Mouse (Mus musculus) C2C12 (cell line): ENCODE results near the gene Uqcc1. TPM values are rescaled to one million over a fixed set of nuclear protein-coding genes. Genes with fewer than 3 reads are reported as not detected.

ENCODE experiments used
- H3K27me3 ChIP-seq: one replicate; pipeline ENCODE4 v1.6.1; 2011; ENCODE audit not compliant: control insufficient read depth, insufficient read depth, insufficient read length
- H3K36me3 ChIP-seq: one replicate; pipeline ENCODE4 v1.6.1; 2011; ENCODE audit not compliant: control insufficient read depth, insufficient read depth
- H3K4me3 ChIP-seq: one replicate; pipeline ENCODE4 v1.5.1; 2011; ENCODE audit warnings: mild to moderate bottlenecking, control low read depth; ENCODE audit not compliant: poor library complexity, insufficient read depth, severe bottlenecking
- H3K79me2 ChIP-seq: one replicate; pipeline ENCODE4 v1.6.1; 2011; ENCODE audit not compliant: control insufficient read depth, insufficient read depth
- H3K79me3 ChIP-seq: one replicate; pipeline ENCODE4 v1.6.1; 2011; ENCODE audit warnings: low read depth, control low read depth
- H3ac ChIP-seq: one replicate; pipeline ENCODE3; 2011; ENCODE audit warnings: low read depth; ENCODE audit not compliant: control insufficient read depth, insufficient read length
- CEBPB ChIP-seq: IDR thresholded peaks from one replicate; pipeline ENCODE4 v1.6.1; 2011; ENCODE audit warnings: low read depth, mild to moderate bottlenecking, control low read depth, moderate library complexity
- CTCF ChIP-seq: IDR thresholded peaks from one replicate; pipeline ENCODE4 v1.5.1; 2011; ENCODE audit not compliant: control insufficient read depth, insufficient read depth, insufficient read length
- FOSL1 ChIP-seq: IDR thresholded peaks from one replicate; pipeline ENCODE4 v1.8.0; 2011; ENCODE audit warnings: mild to moderate bottlenecking, low read length; ENCODE audit not compliant: poor library complexity, insufficient read depth, severe bottlenecking
- MAX ChIP-seq: IDR thresholded peaks from one replicate; pipeline ENCODE4 v1.6.1; 2011; ENCODE audit warnings: mild to moderate bottlenecking, control low read depth
- MYOD1 ChIP-seq: IDR thresholded peaks from one replicate; pipeline ENCODE4 v1.6.1; 2011; ENCODE audit warnings: low read depth; ENCODE audit not compliant: control insufficient read depth, insufficient read length
- MYOG ChIP-seq: IDR thresholded peaks from one replicate; pipeline ENCODE4 v1.6.1; 2011; ENCODE audit not compliant: control insufficient read depth, insufficient read length; ENCODE audit errors: extremely low read depth
- USF1 ChIP-seq: IDR thresholded peaks from one replicate; pipeline ENCODE4 v1.6.1; 2011; ENCODE audit warnings: low read depth, mild to moderate bottlenecking, control low read depth, moderate library complexity
- polyA plus RNA-seq: library from polyadenylated mRNA; unstranded; fragments of >200 nt; fragmentation: generic; extraction: Trizol; gene quantifications from one replicate; pipeline ENCODE4 v1.2.1, GENCODE M21; 2012; ENCODE audit warnings: missing spikeins

Gene Uqcc1
- polyA plus RNA-seq, 1 experiment: 47.6 TPM

DNA sequence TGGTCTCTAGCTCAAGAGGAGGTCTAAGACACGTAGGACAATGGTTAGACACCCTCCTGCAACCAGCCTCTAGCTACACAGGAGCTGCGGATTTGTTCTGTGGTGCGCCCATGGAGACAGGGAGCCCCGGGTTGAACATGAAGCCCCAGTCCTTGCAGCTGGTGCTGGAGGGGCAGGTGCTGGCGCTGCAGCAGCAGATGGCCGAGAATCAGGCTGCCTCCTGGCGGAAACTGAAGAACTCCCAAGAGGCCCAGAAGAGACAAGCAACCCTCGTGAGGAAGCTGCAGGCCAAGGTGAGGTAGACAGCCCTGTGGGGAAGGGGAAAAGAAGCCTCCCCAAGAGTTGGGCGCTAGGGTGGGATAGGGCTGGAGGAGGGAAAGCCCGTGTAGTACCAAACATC is 31.8 kb upstream of the Uqcc1 start:
- peaks cover 33% of the 10 kb centered on the region for H3K79me3 ChIP-seq
- no peak overlapping the region for H3ac ChIP-seq
- peaks cover 52% of the 10 kb centered on the region for H3K36me3 ChIP-seq
- H3K79me2 ChIP-seq: peaks cover 38% of the 10 kb centered on the region
- H3K27me3 ChIP-seq: no peaks in the 10 kb centered on the region
- no peak overlapping the region for H3K4me3 ChIP-seq
- TF ChIP-seq CEBPB (no peak), MAX (no peak), CTCF (no peak)

DNA sequence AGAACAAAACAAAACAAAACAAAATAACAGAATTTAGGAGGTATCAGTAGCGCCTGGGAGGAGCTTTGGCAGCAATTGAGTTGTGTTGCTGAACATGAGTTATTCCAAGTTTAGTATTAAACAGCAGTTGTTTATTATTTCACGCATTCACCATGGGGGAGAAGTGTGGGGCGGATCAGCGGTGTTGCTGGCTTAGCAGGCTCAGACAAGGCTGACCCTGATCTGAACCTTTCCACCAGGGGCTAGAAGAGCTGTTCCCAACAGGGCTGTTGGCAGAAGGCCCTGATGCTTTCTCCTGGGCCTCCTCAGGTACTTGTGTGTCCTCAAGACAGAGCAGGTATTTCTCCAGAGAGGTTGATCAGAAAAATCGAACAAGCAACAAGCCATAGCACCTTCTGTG is 29.9 kb upstream of the Uqcc1 start:
- Histone ChIP-seq H3K27me3 (no peaks in the 10 kb centered on the region), H3ac (no peak overlapping the region), H3K36me3 (peaks cover 38% of the 10 kb centered on the region), H3K4me3 (no peak overlapping the region), H3K79me2 (peaks cover 43% of the 10 kb centered on the region), H3K79me3 (peaks cover 36% of the 10 kb centered on the region)
- no peak for TF ChIP-seq MAX
- no peak for TF ChIP-seq CEBPB
- no peak for TF ChIP-seq MYOD1
- no peak for TF ChIP-seq MYOG
- TF ChIP-seq CTCF: no peak
- no peak for TF ChIP-seq FOSL1
- no peak for TF ChIP-seq USF1

DNA sequence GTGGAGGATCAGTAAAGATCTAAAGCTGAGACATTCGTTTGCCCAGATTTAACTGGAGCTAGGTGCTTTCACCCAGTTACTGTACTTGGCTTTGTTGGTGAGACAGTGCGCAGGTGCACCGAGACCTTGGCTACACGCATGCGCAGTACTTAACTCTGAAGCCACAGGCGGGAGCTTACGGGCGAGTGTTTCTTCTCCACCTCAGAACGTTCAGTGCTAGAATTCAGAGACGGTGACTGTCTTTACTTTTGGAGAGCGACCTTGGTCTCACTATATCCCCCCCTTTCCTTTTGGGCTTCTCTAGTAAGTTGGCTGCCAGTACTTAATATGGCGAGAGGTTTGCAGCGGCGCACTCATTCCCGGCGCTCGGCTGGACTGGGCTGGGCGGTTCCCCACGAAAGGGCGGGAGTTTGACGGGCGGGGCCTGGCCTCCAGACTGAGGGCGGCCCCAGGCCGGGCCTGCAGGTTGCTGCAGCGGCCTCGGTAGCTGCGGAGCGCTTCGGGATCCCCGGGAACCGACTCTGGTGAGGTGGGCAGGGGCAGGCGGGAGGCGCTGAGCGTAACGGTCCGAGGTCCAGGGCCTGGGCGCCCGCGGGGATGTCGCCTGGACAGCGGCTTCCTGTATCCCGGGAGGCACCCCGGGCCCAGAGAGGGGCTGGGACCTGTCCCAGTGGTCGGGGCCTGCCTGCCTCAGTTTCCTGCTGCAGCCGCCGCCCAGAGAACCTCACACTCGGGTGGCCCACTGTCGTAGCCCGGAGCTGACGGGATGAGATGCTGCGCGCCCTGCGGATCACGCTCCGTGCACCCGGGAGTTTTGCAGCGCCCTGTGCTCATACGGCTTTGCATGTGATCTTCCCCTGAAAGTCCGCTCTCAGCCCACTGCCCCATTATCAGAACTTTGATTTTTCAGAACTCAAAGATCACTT is 26.3 kb upstream of the Uqcc1 start, which contains the start of gene Cep250:
Gene Cep250, plus strand, starts transcription at position 325 of the 926 bp plus-strand sequence.
- peak within 1 kb of the TSS; percentile 94 for H3K4me3 ChIP-seq
- H3K79me3 ChIP-seq: peaks cover 36% of the 10 kb centered on the region
- peak within 1 kb of the TSS; percentile 72 for H3ac ChIP-seq
- peaks cover 3% of the 10 kb centered on the region for H3K36me3 ChIP-seq
- peaks cover 43% of the 10 kb centered on the region for H3K79me2 ChIP-seq
- no peak for TF ChIP-seq MYOG
- H3K27me3 ChIP-seq: no peaks in the 10 kb centered on the region

DNA sequence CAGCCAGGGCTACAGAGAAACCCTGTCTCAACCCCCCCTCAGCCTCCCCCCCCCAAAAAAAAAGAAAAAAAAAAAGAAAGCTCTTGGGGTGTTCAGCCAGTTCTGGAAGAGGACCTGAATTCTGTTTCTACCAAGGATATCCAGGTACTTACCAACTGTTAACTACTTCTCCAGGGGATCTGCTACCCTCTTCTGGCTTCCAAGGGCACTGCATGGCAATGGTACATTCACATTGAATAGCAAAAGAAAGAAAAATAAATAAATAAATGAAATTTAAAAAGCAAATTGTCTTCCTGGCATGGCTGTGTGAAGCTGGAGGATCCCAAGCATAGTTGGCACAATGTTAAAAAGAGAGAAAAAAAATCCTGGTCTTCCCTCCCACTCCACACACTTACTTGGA is 21.9 kb upstream of the Uqcc1 start:
- peaks cover 5% of the 10 kb centered on the region for H3K79me3 ChIP-seq
- H3K4me3 ChIP-seq: no peak overlapping the region
- H3K79me2 ChIP-seq: peaks cover 7% of the 10 kb centered on the region
- no peaks in the 10 kb centered on the region for H3K27me3 ChIP-seq
- TF ChIP-seq MYOG: no peak
- no peak for TF ChIP-seq MYOD1
- no peak for TF ChIP-seq MAX
- TF ChIP-seq USF1: no peak
- TF ChIP-seq CEBPB: no peak
- no peak overlapping the region for H3ac ChIP-seq
- no peaks in the 10 kb centered on the region for H3K36me3 ChIP-seq

DNA sequence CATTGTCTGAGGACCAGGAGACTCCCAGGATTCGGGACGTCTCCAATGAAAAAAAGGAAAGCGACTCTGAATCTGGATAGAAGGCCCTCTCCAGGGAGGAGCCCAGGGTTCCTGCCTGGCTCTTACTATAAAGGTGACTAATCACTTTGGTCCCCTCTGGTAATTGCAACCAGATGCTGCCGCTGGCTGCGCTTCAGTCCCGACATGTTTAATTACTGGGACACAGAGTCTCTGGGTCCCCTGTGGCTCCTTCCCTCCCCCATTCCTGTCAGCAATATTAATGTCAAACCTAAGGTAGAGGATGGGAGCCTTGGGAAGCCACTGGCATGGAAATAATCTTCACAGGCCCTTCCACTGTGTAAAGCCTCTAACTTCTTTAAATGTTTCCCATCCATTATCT is 19.3 kb upstream of the Uqcc1 start:
- H3K4me3 ChIP-seq: no peak overlapping the region
- H3K79me2 ChIP-seq: no peaks in the 10 kb centered on the region
- no peaks in the 10 kb centered on the region for H3K27me3 ChIP-seq
- no peaks in the 10 kb centered on the region for H3K36me3 ChIP-seq
- H3K79me3 ChIP-seq: no peaks in the 10 kb centered on the region
- TF ChIP-seq MYOD1: no peak
- no peak for TF ChIP-seq CEBPB
- no peak for TF ChIP-seq MAX
- no peak for TF ChIP-seq USF1
- peak; percentile 27 for TF ChIP-seq FOSL1
- no peak for TF ChIP-seq MYOG
- TF ChIP-seq CTCF: no peak
- H3ac ChIP-seq: no peak overlapping the region

DNA sequence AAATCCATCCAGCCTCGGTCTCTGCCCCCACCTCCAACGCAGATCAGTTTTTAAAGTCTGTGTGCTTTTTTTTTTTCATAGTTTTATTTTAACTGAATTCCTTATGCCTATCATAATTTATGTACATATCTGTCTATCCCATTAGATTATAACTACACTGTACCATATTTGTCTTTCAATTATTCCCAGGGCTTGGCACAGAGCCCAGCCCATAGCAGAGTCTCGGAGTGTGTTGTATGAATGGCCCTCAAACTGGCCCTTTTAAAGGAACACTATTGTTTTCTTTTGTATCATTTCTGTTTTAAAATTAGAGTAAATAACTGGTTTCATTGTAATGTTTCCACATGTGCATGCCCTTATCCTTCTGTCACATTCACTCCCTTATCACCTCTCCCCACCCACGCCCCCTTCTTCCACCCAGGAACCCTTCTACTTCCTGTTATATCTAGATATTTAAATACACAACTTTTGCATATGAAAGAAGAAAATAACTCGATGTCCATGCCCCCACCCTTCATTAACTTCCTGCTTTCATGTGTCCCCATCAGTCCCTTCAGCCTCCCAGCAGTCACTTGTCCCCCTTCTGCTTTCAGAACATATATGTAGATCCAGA is 17.4 kb upstream of the Uqcc1 start:
- TF ChIP-seq CEBPB (no peak), FOSL1 (no peak), MAX (no peak), USF1 (no peak), CTCF (no peak), MYOG (no peak), MYOD1 (no peak)
- H3K27me3 ChIP-seq: no peaks in the 10 kb centered on the region
- H3K79me2 ChIP-seq: no peaks in the 10 kb centered on the region
- H3K36me3 ChIP-seq: no peaks in the 10 kb centered on the region
- H3K4me3 ChIP-seq: no peak overlapping the region
- H3ac ChIP-seq: no peak overlapping the region
- H3K79me3 ChIP-seq: no peaks in the 10 kb centered on the region
